Mouse (Mus musculus): ENCODE measurements around the gene Got1. TPM values are rescaled to one million over a fixed set of nuclear protein-coding genes. Genes with fewer than 3 reads are reported as not detected.

The Got1 gene
- polyA plus RNA-seq, 1 experiment from 2014 or later: 134 TPM

DNA sequence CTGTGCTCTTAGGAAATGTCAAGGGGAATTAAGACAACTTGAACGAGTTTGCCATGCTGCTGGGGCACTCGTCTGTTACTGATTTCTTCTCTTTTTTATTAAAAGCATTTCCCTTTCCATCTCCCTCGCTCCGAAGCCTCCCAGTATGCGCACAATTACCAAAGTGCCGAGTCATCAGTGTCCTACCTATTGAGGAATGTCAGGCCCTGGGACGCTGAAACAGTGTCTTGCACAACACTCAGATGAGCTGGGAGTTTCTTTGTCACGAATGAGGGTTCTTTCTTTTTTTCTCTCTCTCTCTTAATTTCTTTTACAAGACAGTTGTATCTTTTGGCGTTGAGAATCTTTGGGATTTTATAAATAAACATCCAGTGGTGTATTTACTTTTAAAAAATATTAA lies 43.9 kb downstream of the Got1 start:
- Histone ChIP-seq H3K27me3 (ENCODE audit: control insufficient read depth, insufficient read depth, low read length) (no peaks in the 10 kb centered on the region), H3K9me3 (replicated peaks; ENCODE audit: control insufficient read depth, low read length) (no peaks in the 10 kb centered on the region), H3K4me1 (ENCODE audit: control insufficient read depth, insufficient read depth, low read length) (peaks cover 7% of the 10 kb centered on the region; the same call in 1 of the 2 replicates), H3K27ac (ENCODE audit: low read depth, low read length) (no peak overlapping the region), H3K36me3 (ENCODE audit: control insufficient read depth, insufficient read depth, low read length) (no peaks in the 10 kb centered on the region), H3K9ac (ENCODE audit: low read depth, low read length) (no peak overlapping the region), H3K4me2 (no peak overlapping the region), H3K4me3 (ENCODE audit: low read depth, low read length) (no peak overlapping the region)
- WGBS (ENCODE audit: insufficient replicate concordance): 68% methylated on average over 9 of the region's 9 CpGs
- ATAC-seq (replicated peaks; ENCODE audit: insufficient number of reproducible peaks, low FRiP score, low TSS enrichment): no peak

DNA sequence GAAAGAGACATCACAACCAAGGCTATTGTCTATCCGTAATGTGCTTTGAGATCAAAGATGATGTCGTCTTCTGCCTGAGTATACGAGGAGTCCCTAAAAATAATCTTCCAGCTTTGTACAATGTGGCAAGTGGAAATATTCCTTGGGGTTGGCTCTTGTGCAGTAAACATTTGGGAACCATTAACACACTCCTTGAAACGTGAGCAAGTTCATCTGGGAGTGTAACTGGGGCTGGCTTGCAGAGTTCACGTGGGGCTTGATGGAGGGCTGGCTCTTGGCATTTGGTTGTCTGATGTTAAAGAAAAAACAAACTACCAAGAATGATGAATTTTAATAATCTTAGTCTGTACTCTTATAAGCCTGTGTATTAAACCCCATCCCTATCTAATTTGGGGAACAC lies 45.0 kb downstream of the Got1 start:
- no peak overlapping the region for H3K4me2 ChIP-seq
- no peak overlapping the region for H3K27ac ChIP-seq (ENCODE audit: low read depth, low read length)
- H3K4me1 ChIP-seq (ENCODE audit: control insufficient read depth, insufficient read depth, low read length): peaks cover 7% of the 10 kb centered on the region; the same call in 1 of the 2 replicates
- no peaks in the 10 kb centered on the region for H3K36me3 ChIP-seq (ENCODE audit: control insufficient read depth, insufficient read depth, low read length)
- no peak overlapping the region for H3K9ac ChIP-seq (ENCODE audit: low read depth, low read length)
- H3K4me3 ChIP-seq (ENCODE audit: low read depth, low read length): no peak overlapping the region
- no peaks in the 10 kb centered on the region for H3K27me3 ChIP-seq (ENCODE audit: control insufficient read depth, insufficient read depth, low read length)
- 80% methylated on average over 5 of the region's 5 CpGs for WGBS (ENCODE audit: insufficient replicate concordance)
- H3K9me3 ChIP-seq (replicated peaks; ENCODE audit: control insufficient read depth, low read length): no peaks in the 10 kb centered on the region
- no peak for ATAC-seq (replicated peaks; ENCODE audit: insufficient number of reproducible peaks, low FRiP score, low TSS enrichment)

DNA sequence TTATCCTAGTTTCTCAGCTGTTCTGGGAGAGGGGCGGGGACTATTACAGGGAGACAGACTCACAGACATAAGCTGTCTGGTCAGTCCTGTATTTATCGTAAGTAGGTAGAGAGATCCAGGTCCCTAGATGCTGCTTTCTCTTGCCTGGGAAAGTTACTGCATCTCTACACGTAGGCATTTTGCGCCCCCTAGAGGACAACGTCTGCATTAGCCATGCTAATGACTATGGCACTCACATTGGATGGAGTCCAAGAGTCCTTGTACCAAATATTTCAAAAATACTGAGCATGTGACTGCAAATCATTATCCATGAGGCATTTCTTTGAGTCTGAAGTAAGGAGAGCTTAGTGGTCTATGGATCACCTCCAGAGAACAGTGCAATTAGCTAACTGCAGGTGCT lies 45.5 kb downstream of the Got1 start:
- H3K27me3 ChIP-seq (ENCODE audit: control insufficient read depth, insufficient read depth, low read length): no peaks in the 10 kb centered on the region
- H3K4me2 ChIP-seq: no peak overlapping the region
- H3K4me1 ChIP-seq (ENCODE audit: control insufficient read depth, insufficient read depth, low read length): peaks cover 7% of the 10 kb centered on the region; the same call in 1 of the 2 replicates
- no peak overlapping the region for H3K27ac ChIP-seq (ENCODE audit: low read depth, low read length)
- H3K9me3 ChIP-seq (replicated peaks; ENCODE audit: control insufficient read depth, low read length): no peaks in the 10 kb centered on the region
- no peaks in the 10 kb centered on the region for H3K36me3 ChIP-seq (ENCODE audit: control insufficient read depth, insufficient read depth, low read length)
- no peak overlapping the region for H3K4me3 ChIP-seq (ENCODE audit: low read depth, low read length)
- ATAC-seq (replicated peaks; ENCODE audit: insufficient number of reproducible peaks, low FRiP score, low TSS enrichment): no peak
- WGBS (ENCODE audit: insufficient replicate concordance): 25% methylated on average over 5 of the region's 5 CpGs
- no peak overlapping the region for H3K9ac ChIP-seq (ENCODE audit: low read depth, low read length)

DNA sequence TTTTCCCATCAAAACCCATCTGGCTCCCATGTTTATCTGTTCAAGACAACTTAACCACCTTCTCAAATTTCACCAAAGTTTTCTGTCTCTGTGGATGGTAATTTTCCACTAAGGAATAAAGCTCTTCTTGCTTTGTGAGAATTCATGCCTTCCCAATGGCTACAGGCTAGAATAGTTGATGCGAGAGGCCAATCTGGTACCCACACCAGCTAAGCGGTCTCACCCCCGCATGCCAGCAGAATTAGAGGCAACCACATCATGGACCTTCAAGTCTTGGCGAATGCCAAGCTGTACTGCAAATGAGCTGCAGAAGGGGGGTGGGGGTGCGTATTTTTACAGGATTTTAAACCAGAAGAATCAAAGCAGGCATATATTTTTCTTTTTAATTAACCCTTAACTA lies 47.0 kb downstream of the Got1 start:
- Histone ChIP-seq H3K27me3 (ENCODE audit: control insufficient read depth, insufficient read depth, low read length) (no peaks in the 10 kb centered on the region), H3K4me3 (ENCODE audit: low read depth, low read length) (no peak overlapping the region), H3K36me3 (ENCODE audit: control insufficient read depth, insufficient read depth, low read length) (no peaks in the 10 kb centered on the region), H3K4me2 (no peak overlapping the region), H3K9me3 (replicated peaks; ENCODE audit: control insufficient read depth, low read length) (no peaks in the 10 kb centered on the region), H3K9ac (ENCODE audit: low read depth, low read length) (no peak overlapping the region), H3K4me1 (ENCODE audit: control insufficient read depth, insufficient read depth, low read length) (peaks cover 7% of the 10 kb centered on the region; the same call in 1 of the 2 replicates), H3K27ac (ENCODE audit: low read depth, low read length) (no peak overlapping the region)
- no peak for ATAC-seq (replicated peaks; ENCODE audit: insufficient number of reproducible peaks, low FRiP score, low TSS enrichment)
- 86% methylated on average over 5 of the region's 5 CpGs for WGBS (ENCODE audit: insufficient replicate concordance)

- ATAC-seq (replicated peaks; ENCODE audit: insufficient number of reproducible peaks, low FRiP score, low TSS enrichment): no peak
- 48% methylated on average over 7 of the region's 7 CpGs for WGBS (ENCODE audit: insufficient replicate concordance)
- no peak overlapping the region for H3K4me3 ChIP-seq (ENCODE audit: low read depth, low read length)
- H3K4me1 ChIP-seq (ENCODE audit: control insufficient read depth, insufficient read depth, low read length): peaks cover 7% of the 10 kb centered on the region; the same call in 1 of the 2 replicates
- no peaks in the 10 kb centered on the region for H3K36me3 ChIP-seq (ENCODE audit: control insufficient read depth, insufficient read depth, low read length)
- no peak overlapping the region for H3K27ac ChIP-seq (ENCODE audit: low read depth, low read length)
- H3K9me3 ChIP-seq (replicated peaks; ENCODE audit: control insufficient read depth, low read length): no peaks in the 10 kb centered on the region
- H3K9ac ChIP-seq (ENCODE audit: low read depth, low read length): no peak overlapping the region
- no peak overlapping the region for H3K4me2 ChIP-seq
- no peaks in the 10 kb centered on the region for H3K27me3 ChIP-seq (ENCODE audit: control insufficient read depth, insufficient read depth, low read length)
These were observed 48.3 kb downstream of the Got1 start for GRCm38 (mm10) chr19:43476063-43476462.

DNA sequence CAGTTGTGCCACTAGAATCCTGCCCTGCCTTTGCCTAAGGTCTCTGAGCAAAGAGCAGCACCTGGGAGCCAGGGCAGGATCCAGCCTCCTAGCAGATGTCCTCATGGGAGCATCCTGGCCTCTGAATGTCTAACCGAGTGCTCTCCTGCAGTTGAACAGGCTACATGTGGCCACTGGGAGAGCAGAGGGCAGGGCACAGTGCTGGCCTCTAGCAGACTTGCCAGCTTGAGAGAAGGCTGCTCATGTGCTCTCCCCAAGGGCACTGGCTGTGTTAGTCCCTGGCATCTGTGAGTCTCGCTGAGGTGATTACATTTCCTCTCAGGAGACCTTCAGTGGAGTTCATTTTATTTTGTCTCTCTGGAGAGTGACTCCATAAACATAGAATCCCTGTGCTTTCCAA lies 48.8 kb downstream of the Got1 start:
- Histone ChIP-seq H3K27me3 (ENCODE audit: control insufficient read depth, insufficient read depth, low read length) (no peaks in the 10 kb centered on the region), H3K9me3 (replicated peaks; ENCODE audit: control insufficient read depth, low read length) (no peaks in the 10 kb centered on the region), H3K4me1 (ENCODE audit: control insufficient read depth, insufficient read depth, low read length) (peaks cover 7% of the 10 kb centered on the region; the same call in 1 of the 2 replicates), H3K36me3 (ENCODE audit: control insufficient read depth, insufficient read depth, low read length) (no peaks in the 10 kb centered on the region), H3K4me3 (ENCODE audit: low read depth, low read length) (no peak overlapping the region), H3K4me2 (no peak overlapping the region), H3K9ac (ENCODE audit: low read depth, low read length) (no peak overlapping the region), H3K27ac (ENCODE audit: low read depth, low read length) (no peak overlapping the region)
- WGBS (ENCODE audit: insufficient replicate concordance): 40% methylated on average over 2 of the region's 2 CpGs
- no peak for ATAC-seq (replicated peaks; ENCODE audit: insufficient number of reproducible peaks, low FRiP score, low TSS enrichment)

DNA sequence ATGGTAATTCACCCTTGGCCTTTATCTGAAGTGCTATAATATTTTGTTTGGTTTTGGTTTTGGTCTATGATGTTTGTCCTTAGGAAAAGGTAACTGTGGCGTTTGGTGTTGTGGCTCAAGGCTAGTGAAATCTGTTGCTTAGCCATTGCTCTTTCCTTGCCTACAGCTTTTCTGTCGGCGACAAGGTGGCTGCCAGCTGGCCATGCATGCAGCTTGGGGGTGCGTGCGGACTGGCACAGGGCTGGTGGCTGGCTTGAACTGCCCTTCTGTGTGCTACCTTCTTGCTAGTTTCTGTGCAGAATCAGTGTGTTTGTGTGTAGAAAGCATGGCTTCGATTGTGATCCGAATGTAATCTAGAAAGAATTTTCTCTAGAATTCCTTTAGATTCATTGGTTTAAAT lies 51.6 kb downstream of the Got1 start:
- H3K27ac ChIP-seq (ENCODE audit: low read depth, low read length): no peak overlapping the region
- WGBS (ENCODE audit: insufficient replicate concordance): 92% methylated on average over 7 of the region's 7 CpGs
- peaks cover 7% of the 10 kb centered on the region; the same call in 1 of the 2 replicates for H3K4me1 ChIP-seq (ENCODE audit: control insufficient read depth, insufficient read depth, low read length)
- ATAC-seq (replicated peaks; ENCODE audit: insufficient number of reproducible peaks, low FRiP score, low TSS enrichment): no peak
- H3K4me2 ChIP-seq: no peak overlapping the region
- no peaks in the 10 kb centered on the region for H3K9me3 ChIP-seq (replicated peaks; ENCODE audit: control insufficient read depth, low read length)
- no peaks in the 10 kb centered on the region for H3K27me3 ChIP-seq (ENCODE audit: control insufficient read depth, insufficient read depth, low read length)
- H3K36me3 ChIP-seq (ENCODE audit: control insufficient read depth, insufficient read depth, low read length): no peaks in the 10 kb centered on the region
- H3K4me3 ChIP-seq (ENCODE audit: low read depth, low read length): no peak overlapping the region
- no peak overlapping the region for H3K9ac ChIP-seq (ENCODE audit: low read depth, low read length)

GRCm38 (mm10) chr19:43472331-43472730 lies 52.1 kb downstream of the Got1 start:
- Histone ChIP-seq H3K9ac (ENCODE audit: low read depth, low read length) (no peak overlapping the region), H3K4me2 (no peak overlapping the region), H3K9me3 (replicated peaks; ENCODE audit: control insufficient read depth, low read length) (no peaks in the 10 kb centered on the region), H3K27me3 (ENCODE audit: control insufficient read depth, insufficient read depth, low read length) (no peaks in the 10 kb centered on the region), H3K36me3 (ENCODE audit: control insufficient read depth, insufficient read depth, low read length) (no peaks in the 10 kb centered on the region), H3K27ac (ENCODE audit: low read depth, low read length) (no peak overlapping the region), H3K4me1 (ENCODE audit: control insufficient read depth, insufficient read depth, low read length) (peaks cover 7% of the 10 kb centered on the region; the same call in 1 of the 2 replicates), H3K4me3 (ENCODE audit: low read depth, low read length) (no peak overlapping the region)
- WGBS (ENCODE audit: insufficient replicate concordance): 77% methylated on average over 8 of the region's 8 CpGs
- ATAC-seq (replicated peaks; ENCODE audit: insufficient number of reproducible peaks, low FRiP score, low TSS enrichment): no peak

- H3K4me2 ChIP-seq: no peak overlapping the region
- no peaks in the 10 kb centered on the region for H3K27me3 ChIP-seq (ENCODE audit: control insufficient read depth, insufficient read depth, low read length)
- no peaks in the 10 kb centered on the region for H3K9me3 ChIP-seq (replicated peaks; ENCODE audit: control insufficient read depth, low read length)
- no peak overlapping the region for H3K27ac ChIP-seq (ENCODE audit: low read depth, low read length)
- 58% methylated on average over 7 of the region's 7 CpGs for WGBS (ENCODE audit: insufficient replicate concordance)
- no peak for ATAC-seq (replicated peaks; ENCODE audit: insufficient number of reproducible peaks, low FRiP score, low TSS enrichment)
- no peak overlapping the region for H3K4me3 ChIP-seq (ENCODE audit: low read depth, low read length)
- no peak overlapping the region for H3K9ac ChIP-seq (ENCODE audit: low read depth, low read length)
- H3K36me3 ChIP-seq (ENCODE audit: control insufficient read depth, insufficient read depth, low read length): no peaks in the 10 kb centered on the region
- H3K4me1 ChIP-seq (ENCODE audit: control insufficient read depth, insufficient read depth, low read length): no peaks in the 10 kb centered on the region
These were observed 55.1 kb downstream of the Got1 start for GRCm38 (mm10) chr19:43469333-43469732.
